Mouse (Mus musculus) left cerebral cortex, postnatal 10 days (tissue): ENCODE results near the gene Nup43. TPM values are rescaled to one million over a fixed set of nuclear protein-coding genes. Genes with fewer than 3 reads are reported as not detected.
"Not testable (repeated sequence)": the region's sequence is repeated elsewhere in the genome, so short reads cannot be mapped to it uniquely, and the experiment has no call there.

Experiments
- DNase-seq, 2 experiments: peaks; one replicate each; pipeline ENCODE4 v3.0.0; 2021 to 2022; ENCODE audit warnings: low spot score in 2 of 2, mixed read lengths in 1 of 2; ENCODE audit errors: extremely low spot score in 1 of 2
- intact Hi-C: fragments of 180-260 bp; cut with DNase I; formaldehyde crosslinking; loops from one replicate; pipeline ENCODE4 v1.15.1; 2025
- total RNA-seq, 2 experiments: library from RNA; stranded (reverse); gene quantifications; 2 replicates each; pipeline ENCODE4 v1.2.3; 2021

Gene Nup43
- total RNA-seq, result 1 to 10 TPM; 8.2 to 8.3 TPM

DNA sequence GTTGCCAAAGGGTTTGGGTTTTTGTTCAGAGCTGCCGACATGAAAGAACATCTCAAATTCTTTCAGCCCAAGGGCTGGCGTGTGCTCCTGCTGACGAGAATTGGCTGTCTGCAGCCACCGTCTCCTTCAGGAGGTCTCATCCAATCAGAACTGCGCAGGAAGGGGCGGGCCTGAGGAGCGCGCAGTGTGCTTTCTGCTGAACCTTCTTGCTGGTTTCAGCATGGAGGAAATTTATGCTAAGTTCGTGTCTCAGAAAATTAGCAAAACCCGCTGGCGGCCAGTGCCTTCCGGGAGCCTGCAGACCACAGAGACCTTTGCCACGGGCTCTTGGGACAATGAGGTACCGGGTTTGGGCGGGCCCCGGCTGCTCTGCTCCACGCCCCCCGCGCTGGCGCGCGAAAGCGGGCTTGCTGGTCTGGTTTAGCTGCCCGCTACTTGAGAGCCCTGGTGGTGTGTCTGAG, at the start of gene Nup43:
TSS of gene Nup43 (plus strand) at position 162 of the 461 bp plus-strand sequence.
- DNase-seq, result peak; percentile 92 to 93
- intact Hi-C loops, result no loop called here

- DNase-seq, intact Hi-C loops: not testable (repeated sequence)
Measured at GRCm38 (mm10) chr10:7617556-7617955, 49.7 kb upstream of the Nup43 start.

DNA sequence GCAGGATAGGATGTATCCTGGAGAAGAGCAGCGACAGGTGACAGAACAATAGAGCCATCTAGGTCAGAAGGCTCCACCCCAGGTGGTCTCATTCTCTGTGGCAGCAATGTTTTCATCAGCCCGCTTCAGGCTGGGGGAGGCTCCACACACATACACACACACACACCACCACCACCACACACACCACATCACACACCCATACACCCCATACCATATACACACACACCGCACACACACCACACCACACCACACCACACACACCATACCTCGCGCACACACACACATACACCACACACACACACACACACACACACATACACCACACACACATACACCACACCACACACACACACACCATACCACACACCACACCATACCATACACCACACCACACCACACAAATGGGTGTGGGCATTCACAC, 47.5 kb upstream of the Nup43 start:
- intact Hi-C loops, result no loop called here
- DNase-seq, result no peak

DNA sequence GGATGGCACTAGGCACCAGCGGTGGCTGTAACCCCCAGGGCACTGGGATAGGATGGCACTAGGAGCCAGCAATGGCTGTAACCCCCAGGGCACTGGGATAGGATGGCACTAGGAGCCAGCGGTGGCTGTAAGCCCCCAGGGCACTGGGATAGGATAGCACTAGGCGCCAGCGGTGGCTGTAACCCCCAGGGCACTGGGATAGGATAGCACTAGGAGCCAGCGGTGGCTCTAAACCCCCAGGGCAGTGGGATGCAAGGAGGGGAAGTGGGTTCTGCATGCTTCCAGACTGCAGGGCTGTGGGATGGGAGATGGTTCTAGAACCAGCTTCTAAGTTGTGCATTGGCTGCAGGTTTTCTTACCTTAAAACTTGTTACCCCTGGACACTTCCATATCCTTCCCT, 46.6 kb upstream of the Nup43 start:
- DNase-seq, result no peak
- intact Hi-C loops, result no loop called here

DNA sequence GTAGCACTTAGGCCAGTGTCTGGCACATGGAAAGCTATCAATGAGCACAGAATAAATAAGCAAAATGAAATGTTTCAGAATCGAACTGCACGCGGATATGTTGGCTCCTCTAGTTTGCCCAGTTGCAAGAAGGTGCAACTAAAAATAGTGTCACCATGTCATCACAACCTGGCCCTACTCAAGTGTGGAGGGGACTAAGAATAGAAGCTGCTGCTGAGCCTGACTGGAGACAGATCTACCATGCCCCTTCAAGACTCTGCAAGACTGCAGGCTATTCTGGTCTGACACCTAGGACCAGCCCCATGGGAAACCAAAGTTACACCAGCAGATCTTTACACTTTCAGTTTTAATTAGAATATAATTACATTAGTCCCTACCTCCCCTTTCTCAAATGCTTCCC, 44.9 kb upstream of the Nup43 start:
- intact Hi-C loops, result no loop called here
- DNase-seq, result no peak

DNA sequence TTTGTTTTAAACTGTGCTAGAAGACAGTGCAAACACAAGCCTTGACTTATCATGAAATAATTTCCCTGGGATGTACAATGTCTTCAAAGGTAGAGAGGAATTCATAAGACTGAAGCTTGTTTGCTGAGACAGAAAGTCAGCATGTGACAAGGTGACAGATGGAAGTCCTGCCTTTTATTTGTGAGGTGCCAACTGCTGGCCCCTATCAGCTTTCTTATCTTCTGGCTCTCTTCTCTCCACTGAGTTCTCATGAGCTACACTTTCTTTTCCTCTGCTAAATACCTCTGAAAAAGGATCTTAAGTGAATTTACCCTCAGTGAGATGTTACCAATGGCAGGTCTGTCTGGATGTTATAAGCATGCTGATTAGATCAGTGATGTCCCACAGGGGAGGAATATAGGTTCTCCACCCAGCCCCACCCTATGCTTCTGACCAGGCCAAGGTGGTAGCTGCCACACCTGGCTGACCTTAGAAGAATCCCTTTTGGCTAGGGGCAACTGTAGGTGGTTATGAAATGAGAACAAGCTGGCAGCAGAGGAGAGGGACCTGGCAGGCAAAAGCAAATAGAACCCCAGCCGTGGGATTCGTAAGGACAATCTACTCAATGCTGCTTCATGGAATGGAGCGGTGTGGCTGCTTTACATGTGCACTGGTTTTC, 43.3 kb upstream of the Nup43 start:
- no peak for DNase-seq
- intact Hi-C loops, result no loop called here

- DNase-seq, result no peak
- intact Hi-C loops, result no loop called here
Measured at GRCm38 (mm10) chr10:7629092-7629491, 38.2 kb upstream of the Nup43 start.

DNA sequence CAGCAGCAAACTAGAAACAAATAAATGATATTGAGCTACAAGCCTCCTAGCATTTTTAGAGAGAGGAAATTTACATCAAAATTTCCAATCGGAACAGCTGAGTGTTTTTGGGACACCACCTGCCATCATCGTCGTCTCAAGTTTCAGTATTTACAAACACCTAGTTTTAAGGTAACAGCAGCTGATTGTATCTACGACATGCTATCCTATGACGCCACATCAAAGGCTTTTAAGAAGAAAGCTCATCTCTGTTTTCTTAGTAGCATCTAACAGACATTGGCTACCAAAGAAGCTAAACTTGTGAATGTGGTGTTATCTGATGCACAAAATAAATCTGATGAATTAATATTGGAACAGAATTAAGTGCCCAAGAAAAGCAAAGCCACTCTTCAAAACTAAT, 37.0 kb upstream of the Nup43 start:
- intact Hi-C loops, result no loop called here
- DNase-seq, result no peak

- DNase-seq, result no peak
- intact Hi-C loops, result no loop called here
Measured at GRCm38 (mm10) chr10:7630951-7631720, 36.2 kb upstream of the Nup43 start.

DNA sequence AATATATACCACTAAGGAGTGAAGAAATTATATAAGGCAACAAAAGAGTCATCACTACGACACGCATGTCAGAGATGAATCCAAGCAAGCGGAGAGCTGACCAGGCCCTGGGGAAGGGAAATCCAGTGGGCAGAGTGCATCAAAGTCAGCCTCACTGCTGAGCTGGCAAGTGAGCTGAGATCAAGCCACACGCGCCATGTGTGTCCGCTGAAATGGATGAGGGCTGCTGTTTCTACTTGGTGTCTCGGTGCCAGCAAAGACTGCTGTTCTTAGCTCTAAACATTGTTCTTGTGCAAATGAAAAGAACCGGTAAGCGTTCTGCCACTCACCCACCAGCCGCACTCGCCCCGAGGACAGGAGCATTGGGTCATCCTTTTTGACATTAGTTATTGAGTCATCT, 26.9 kb upstream of the Nup43 start:
- no peak for DNase-seq
- intact Hi-C loops, result no loop called here

DNA sequence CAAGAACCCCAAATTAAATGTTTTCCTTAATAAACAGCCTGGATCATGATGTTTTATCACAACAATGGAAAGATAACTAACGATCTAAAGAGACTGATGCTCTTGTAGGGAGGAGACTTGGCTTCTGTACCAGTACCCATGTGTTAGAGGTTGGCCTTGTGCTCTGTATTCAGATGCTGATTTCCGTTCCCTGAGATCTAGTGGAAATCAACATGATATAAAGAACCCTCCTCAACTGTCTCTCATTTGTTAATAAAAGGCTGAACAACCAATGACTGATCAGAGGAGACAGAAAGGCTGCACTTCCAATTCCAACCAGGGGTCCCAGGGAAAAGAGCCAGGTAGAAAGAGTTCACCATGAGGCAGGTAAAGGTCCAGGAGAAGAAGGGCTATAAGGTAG, 21.4 kb upstream of the Nup43 start:
- DNase-seq, result no peak
- intact Hi-C loops, result no loop called here

GRCm38 (mm10) chr10:7649059-7649458, 18.2 kb upstream of the Nup43 start:
- DNase-seq, result no peak
- intact Hi-C loops, result no loop called here

- intact Hi-C loops, result no loop called here
- DNase-seq, result no peak
Measured at GRCm38 (mm10) chr10:7651057-7651456, 16.2 kb upstream of the Nup43 start.

DNA sequence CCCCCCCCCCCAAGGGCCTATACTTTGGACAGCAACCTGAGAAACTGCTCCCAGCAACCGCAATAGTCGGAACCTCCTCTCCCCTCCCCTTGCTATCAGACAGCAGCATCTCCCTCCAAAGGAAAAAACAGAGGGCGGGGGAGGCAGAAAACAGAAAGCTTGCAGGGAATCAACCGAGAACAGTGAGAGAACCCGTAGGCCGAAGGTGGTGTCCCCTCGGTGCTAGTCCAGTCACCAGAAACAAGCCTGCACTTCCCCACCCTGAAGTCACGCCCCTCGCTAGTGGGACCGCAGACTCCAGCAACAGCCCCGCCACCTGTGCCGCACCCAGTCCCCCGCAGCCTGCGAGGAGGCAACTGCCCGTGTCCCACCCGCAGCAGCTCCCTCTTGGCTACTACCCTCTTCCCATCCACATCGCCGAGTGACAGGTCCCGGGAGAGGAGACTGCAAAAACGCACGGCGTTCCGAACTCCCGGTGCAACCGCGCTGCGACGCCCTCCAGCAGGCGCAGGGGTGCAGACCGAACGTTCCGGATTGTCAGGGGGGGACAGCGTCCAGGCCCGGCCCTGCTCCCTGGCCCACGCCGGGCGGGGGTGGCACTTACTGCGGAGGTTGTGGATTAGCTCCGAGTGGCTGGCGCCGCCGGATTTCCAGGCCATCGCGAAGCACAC, 4.7 kb upstream of the Nup43 start:
- peak; percentile 12 to 87 for DNase-seq
- intact Hi-C loops, result no loop called here

GRCm38 (mm10) chr10:7663159-7664026, 3.9 kb upstream of the Nup43 start:
- peak; percentile 78 to 95 for DNase-seq

DNA sequence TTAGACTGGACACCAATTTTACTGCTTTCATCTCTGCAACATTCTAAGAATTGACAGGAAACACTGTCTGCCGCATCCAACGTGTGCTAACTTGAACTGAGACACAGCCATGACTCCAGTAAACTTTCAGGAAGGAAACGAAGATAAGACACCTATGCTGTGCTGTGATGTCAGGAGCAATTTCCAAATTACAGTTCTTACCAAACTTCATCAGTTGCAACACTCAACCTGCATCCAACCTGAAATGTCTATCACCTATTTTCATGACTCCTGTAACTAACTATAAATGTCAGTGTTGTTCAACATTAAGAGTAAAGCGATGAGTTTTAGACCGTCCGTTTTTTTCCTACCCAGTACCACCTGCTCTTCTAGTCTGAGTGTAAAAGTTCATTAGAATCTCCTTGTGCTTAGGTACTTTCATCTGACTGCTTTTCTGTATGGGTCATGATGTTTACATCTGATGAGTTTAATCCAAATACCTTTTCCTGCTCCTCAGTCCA, 3.2 kb upstream of the Nup43 start:
- intact Hi-C loops, result no loop called here
- no peak for DNase-seq

More at GRCm38 (mm10) chr10:7663159-7664026, 3.9 kb upstream of the Nup43 start:
- intact Hi-C loops, result no loop called here

DNA sequence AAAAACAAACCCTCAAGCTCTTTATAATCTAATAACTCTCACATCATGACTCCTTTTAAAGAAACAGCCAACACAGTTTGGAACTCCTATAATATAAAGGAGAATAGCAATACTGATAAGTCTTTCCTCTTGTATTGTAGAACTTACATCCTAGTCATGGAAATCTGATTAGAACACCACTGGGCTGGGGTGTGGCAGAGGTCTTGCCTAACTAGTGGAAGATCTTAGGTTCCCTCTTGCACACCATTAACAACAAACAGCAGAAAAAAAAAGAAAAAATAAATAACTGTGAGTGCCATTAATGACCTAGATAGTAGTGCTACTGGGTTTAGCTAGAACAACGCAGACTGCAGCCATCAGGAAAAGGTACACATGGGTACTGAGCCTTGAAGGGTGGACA, 2.4 kb upstream of the Nup43 start:
- intact Hi-C loops, result no loop called here
- DNase-seq, result no peak

DNA sequence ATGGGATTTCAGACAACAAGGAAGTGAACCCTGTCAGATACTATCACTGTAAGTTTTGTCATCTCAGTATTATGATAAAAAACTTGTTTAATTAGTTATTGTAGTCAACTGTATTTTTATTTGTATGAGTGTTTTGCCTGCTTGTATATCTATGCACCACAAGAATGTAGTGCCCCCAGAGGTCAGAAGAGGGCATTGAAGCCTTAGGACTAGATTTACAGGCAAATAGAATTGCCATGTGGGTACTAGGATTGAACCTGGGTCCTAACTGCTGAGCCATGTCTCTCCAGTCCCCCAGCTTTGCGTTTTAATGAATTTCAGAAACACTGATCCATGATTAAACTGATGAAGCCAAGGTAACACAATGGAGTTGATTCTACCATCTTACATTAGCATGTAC, 6.4 kb downstream of the Nup43 start:
- intact Hi-C loops, result no loop called here

More for the DNA sequence above, 6.4 kb downstream of the Nup43 start:
- no peak for DNase-seq
